Mouse (Mus musculus) urinary bladder, adult 18-20 months (tissue): ENCODE measurements around the gene Olfr569.

Experiments used
- DNase-seq, 2 experiments: peaks; one replicate each; pipeline ENCODE4 v3.0.0; 2022; ENCODE audit warnings: low spot score in 2 of 2, mixed read lengths in 2 of 2

Gene Olfr569

DNA sequence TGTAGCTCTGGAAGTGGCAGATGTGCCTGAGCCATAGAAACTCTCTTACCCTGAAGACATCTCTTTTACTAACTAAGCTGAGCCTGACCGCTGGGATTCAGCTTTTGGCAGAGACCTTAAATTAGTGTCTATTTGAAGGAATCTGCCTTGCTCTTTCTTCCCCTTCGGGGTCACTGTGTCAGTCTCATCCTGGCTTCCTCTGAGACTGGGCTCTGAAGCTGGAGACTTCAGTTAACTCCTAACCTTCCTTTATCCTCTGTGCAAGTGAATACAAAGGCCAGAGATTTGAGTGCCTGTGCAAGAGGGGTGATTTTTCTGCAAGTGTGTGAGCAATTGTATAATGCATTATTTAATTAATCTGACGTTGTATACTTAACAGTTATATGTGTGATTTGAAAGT, at the start of gene Olfr569:
Olfr569 (minus strand) TSS at position 101 of the 400 bp plus-strand sequence.
- DNase-seq: no peak

- no peak for DNase-seq
These were observed 36.4 kb upstream of the Olfr569 start for GRCm38 (mm10) chr7:102927105-102927504.

DNA sequence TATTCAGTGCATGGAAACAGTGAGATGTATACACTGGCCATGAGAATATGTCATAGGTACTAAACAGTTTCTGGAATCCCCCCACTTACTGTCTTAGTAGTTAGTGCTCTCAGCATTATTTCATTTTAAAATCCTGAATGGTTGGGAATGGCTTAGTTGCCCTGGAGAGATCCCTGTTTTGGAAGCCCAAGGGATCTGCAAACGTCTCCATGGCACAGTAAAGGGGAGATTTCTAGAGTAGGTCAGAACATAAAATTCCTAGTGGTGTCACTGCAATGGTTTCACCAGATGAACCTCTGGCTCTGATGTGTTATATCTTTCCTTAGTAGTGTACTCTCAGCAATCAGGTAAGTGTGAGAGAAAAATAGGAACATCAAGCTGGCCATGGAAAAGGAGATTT, 33.4 kb upstream of the Olfr569 start, which contains the start of gene Olfr572:
Olfr572 (plus strand) TSS at position 301 of the 400 bp plus-strand sequence.
- no peak for DNase-seq

GRCm38 (mm10) chr7:102919632-102920031, 28.9 kb upstream of the Olfr569 start:
- no peak for DNase-seq

DNA sequence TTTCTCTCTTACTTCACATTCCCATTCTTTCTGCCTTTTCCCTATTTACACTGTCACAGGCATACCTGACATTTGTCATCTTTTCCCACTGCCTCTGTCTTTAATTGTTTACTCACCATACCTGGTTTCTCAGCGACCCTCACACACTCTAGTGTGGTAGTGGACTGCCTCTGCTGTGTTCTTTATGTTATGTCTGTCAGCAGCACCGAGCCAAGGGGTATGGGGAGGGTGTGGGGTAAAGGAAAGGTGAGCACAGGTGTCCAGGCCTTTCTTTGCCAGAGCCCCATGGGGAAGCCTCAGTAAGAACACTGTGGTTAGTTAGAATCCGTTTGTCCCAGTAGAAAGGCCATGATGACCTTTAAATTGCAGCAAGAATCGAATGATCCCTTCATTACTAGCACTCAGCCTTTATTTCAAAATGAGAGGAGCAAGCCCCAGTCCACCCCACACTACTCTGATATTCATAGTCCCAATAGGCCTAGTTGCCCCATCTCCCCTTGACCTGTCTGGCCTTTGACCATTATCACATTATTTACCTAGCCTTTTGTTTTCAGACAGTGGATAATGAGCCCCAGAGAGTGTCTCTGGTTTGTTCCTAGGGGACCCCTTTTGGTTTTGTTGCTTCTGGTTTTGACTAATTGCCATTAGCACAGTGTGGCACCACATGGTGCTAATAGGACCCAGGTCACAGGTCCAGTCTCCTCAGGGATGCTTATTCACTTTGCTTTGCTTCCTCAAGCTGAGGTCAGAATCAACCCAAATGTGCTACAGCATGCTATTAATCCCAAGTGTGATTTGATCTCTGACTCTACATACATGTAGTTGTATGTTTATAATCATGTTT, 26.6 kb upstream of the Olfr569 start, which contains the start of gene Olfr571:
Olfr571 (minus strand) TSS at position 505 of the 844 bp plus-strand sequence.
- no peak for DNase-seq

GRCm38 (mm10) chr7:102916405-102916804, 25.7 kb upstream of the Olfr569 start:
- DNase-seq: no peak

DNA sequence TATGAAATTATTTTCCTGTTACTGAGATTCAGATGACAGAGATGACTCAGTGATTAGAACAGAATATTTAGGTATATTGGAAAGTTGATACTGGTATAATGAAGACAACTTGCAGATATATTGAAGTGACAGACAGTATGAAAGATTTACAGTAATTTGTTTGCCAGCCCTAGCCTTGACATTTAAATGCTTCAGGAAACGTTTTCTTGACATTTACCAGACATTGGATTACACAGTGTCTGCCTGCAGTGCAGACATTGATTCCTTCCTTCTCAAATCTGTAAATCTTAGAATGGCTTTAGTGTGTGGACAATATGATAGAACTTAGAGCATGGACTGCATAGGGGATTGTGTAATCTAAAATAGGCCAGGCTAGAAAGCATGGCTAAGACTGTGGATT, 24.6 kb upstream of the Olfr569 start:
- no peak for DNase-seq

- DNase-seq: no peak
These were observed 13.9 kb downstream of the Olfr569 start, which contains the start of gene Olfr568 for GRCm38 (mm10) chr7:102876822-102877221. Gene Olfr568 (plus strand): TSS chr7:102877122.

DNA sequence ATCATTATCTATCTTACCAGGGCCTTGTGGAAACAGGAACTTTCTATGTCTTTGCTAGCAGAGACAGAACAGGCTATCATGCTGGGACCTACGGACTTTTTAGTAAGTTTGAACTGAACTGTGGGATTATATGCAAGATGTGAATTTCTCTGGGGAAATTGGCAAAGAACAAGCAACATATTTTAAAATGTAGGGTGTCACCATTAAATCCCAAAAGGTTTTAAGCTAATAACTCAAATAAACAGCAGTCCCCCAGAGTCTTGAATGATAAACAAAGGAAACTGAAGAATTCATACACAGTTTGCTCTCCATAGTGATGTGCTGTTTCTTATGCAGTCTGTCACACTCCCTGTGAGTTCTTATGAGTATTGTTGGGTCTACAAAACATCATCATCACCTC, 32.0 kb downstream of the Olfr569 start, which contains the start of gene Olfr566:
Olfr566 (minus strand) TSS at position 101 of the 400 bp plus-strand sequence.
- DNase-seq: no peak

GRCm38 (mm10) chr7:102855807-102856206, 34.9 kb downstream of the Olfr569 start:
- DNase-seq: no peak
